Mouse (Mus musculus) skeletal muscle tissue, postnatal 0 days (tissue): ENCODE measurements around the gene Rspo3. TPM values are rescaled to one million over a fixed set of nuclear protein-coding genes. Genes with fewer than 3 reads are reported as not detected.

ENCODE experiments used
- polyA plus RNA-seq: library from polyadenylated mRNA; unstranded; fragments of >200 nt; fragmentation: Nextera tagmentation; extraction: Ambion mirVana; gene quantifications from 2 replicates; pipeline ENCODE4 v1.2.1, GENCODE M21; 2015

The Rspo3 gene
- polyA plus RNA-seq, result 5.5 and 5.9 TPM in 2 replicates

GRCm38 (mm10) chr10:29535546-29536260, at the start of gene Rspo3:
Gene Rspo3 (minus strand): TSS chr10:29535867.

Other genes with a start within 250 kb of the Rspo3 start
- 14.1 and 38.0 TPM in 2 replicates for gene Echdc1, start 222.7 kb downstream of the Rspo3 start, polyA plus RNA-seq
- 29.6 and 31.7 TPM in 2 replicates for gene Rnf146, start 173.4 kb downstream of the Rspo3 start, polyA plus RNA-seq